In genomic region chr6:17580349-17580748, GRCm38 (mm10) we compare ENCODE assay signal across 15 mouse cellular contexts.
"Had no signal": no experiment of that assay in that cellular context is flagged by ENCODE, and none has a peak within 500 bp of the region (broad histone marks: within the 10 kb centered on the region; RNA-seq: fewer than 3 reads in every experiment).

No protein-coding gene starts in this region.

- H3K9ac ChIP-seq: lung, embryonic 14.5 days; midbrain, embryonic 12.5 days; neural tube, embryonic 12.5 days; stomach, embryonic 15.5 days had no signal

- H3K4me1 ChIP-seq: midbrain, embryonic 12.5 days; neural tube, embryonic 12.5 days; stomach, embryonic 15.5 days had no signal

- H3K4me2 ChIP-seq: lung, embryonic 14.5 days; midbrain, embryonic 12.5 days; neural tube, embryonic 12.5 days; stomach, embryonic 15.5 days had no signal

- H3K27me3 ChIP-seq: midbrain, embryonic 12.5 days; neural tube, embryonic 12.5 days; stomach, embryonic 15.5 days had no signal

- H3K4me3 ChIP-seq: megakaryocyte, embryonic 14.5 days; midbrain, embryonic 12.5 days; neural tube, embryonic 12.5 days; stomach, embryonic 15.5 days had no signal

- DNase-seq: lung, adult 18-20 months; lung, embryonic 14.5 days; lung, postnatal 10 days; lung, postnatal 36 days; midbrain, embryonic 14.5 days; right cerebral cortex, postnatal 14 days; thymus, adult 2 months; thymus, postnatal 25 days; thymus, postnatal 4 days had no signal

- H3K27ac ChIP-seq: macrophage; midbrain, embryonic 12.5 days; neural tube, embryonic 12.5 days; stomach, embryonic 15.5 days; stomach, postnatal 0 days had no signal

- H3K9me3 ChIP-seq: midbrain, embryonic 12.5 days; neural tube, embryonic 12.5 days; stomach, embryonic 15.5 days had no signal

- H3K36me3 ChIP-seq: midbrain, embryonic 12.5 days; neural tube, embryonic 12.5 days; stomach, embryonic 15.5 days had no signal
